Mouse (Mus musculus): ENCODE measurements around the gene Rims1.

The Rims1 gene

GRCm38 (mm10) chr1:22466597-22466996, 339.2 kb downstream of the Rims1 start:
- Histone ChIP-seq H3K27me3 (ENCODE audit: control insufficient read depth, insufficient read depth, low read length, poor library complexity, severe bottlenecking) (no peaks in the 10 kb centered on the region), H3K36me3 (ENCODE audit: control insufficient read depth, insufficient read depth, low read length, poor library complexity, severe bottlenecking) (no peaks in the 10 kb centered on the region)
- no peak for DNase-seq (ENCODE audit: low read depth, low spot score)

- Histone ChIP-seq H3K36me3 (ENCODE audit: control insufficient read depth, insufficient read depth, low read length, poor library complexity, severe bottlenecking) (no peaks in the 10 kb centered on the region), H3K27me3 (ENCODE audit: control insufficient read depth, insufficient read depth, low read length, poor library complexity, severe bottlenecking) (no peaks in the 10 kb centered on the region)
- DNase-seq (ENCODE audit: low read depth, low spot score): no peak
Measured at GRCm38 (mm10) chr1:22424020-22424419, 381.8 kb downstream of the Rims1 start.

- no peak for DNase-seq (ENCODE audit: low read depth, low spot score)
- H3K36me3 ChIP-seq (ENCODE audit: control insufficient read depth, insufficient read depth, low read length, poor library complexity, severe bottlenecking): no peaks in the 10 kb centered on the region
- H3K27me3 ChIP-seq (ENCODE audit: control insufficient read depth, insufficient read depth, low read length, poor library complexity, severe bottlenecking): no peaks in the 10 kb centered on the region
Measured at GRCm38 (mm10) chr1:22422102-22422501, 383.7 kb downstream of the Rims1 start.

GRCm38 (mm10) chr1:22410173-22410572, 395.6 kb downstream of the Rims1 start:
- H3K27me3 ChIP-seq (ENCODE audit: control insufficient read depth, insufficient read depth, low read length, poor library complexity, severe bottlenecking): no peaks in the 10 kb centered on the region
- no peaks in the 10 kb centered on the region for H3K36me3 ChIP-seq (ENCODE audit: control insufficient read depth, insufficient read depth, low read length, poor library complexity, severe bottlenecking)

GRCm38 (mm10) chr1:22386361-22386760, 419.4 kb downstream of the Rims1 start:
- no peaks in the 10 kb centered on the region for H3K36me3 ChIP-seq (ENCODE audit: control insufficient read depth, insufficient read depth, low read length, poor library complexity, severe bottlenecking)
- H3K27me3 ChIP-seq (ENCODE audit: control insufficient read depth, insufficient read depth, low read length, poor library complexity, severe bottlenecking): no peaks in the 10 kb centered on the region
- no peak for DNase-seq (ENCODE audit: low read depth, low spot score)

More at GRCm38 (mm10) chr1:22410173-22410572, 395.6 kb downstream of the Rims1 start:
- no peak for DNase-seq (ENCODE audit: low read depth, low spot score)

- no peaks in the 10 kb centered on the region for H3K27me3 ChIP-seq (ENCODE audit: control insufficient read depth, insufficient read depth, low read length, poor library complexity, severe bottlenecking)
- no peaks in the 10 kb centered on the region for H3K36me3 ChIP-seq (ENCODE audit: control insufficient read depth, insufficient read depth, low read length, poor library complexity, severe bottlenecking)
- DNase-seq (ENCODE audit: low read depth, low spot score): no peak
Measured at GRCm38 (mm10) chr1:22377652-22378051, 428.1 kb downstream of the Rims1 start.

- DNase-seq (ENCODE audit: low read depth, low spot score): no peak
- Histone ChIP-seq H3K36me3 (ENCODE audit: control insufficient read depth, insufficient read depth, low read length, poor library complexity, severe bottlenecking) (no peaks in the 10 kb centered on the region), H3K27me3 (ENCODE audit: control insufficient read depth, insufficient read depth, low read length, poor library complexity, severe bottlenecking) (no peaks in the 10 kb centered on the region)
Measured at GRCm38 (mm10) chr1:22377062-22377461, 428.7 kb downstream of the Rims1 start.

- Histone ChIP-seq H3K27me3 (ENCODE audit: control insufficient read depth, insufficient read depth, low read length, poor library complexity, severe bottlenecking) (no peaks in the 10 kb centered on the region), H3K36me3 (ENCODE audit: control insufficient read depth, insufficient read depth, low read length, poor library complexity, severe bottlenecking) (no peaks in the 10 kb centered on the region)
- DNase-seq (ENCODE audit: low read depth, low spot score): no peak
Measured at GRCm38 (mm10) chr1:22356209-22356608, 449.6 kb downstream of the Rims1 start.

- DNase-seq (ENCODE audit: low read depth, low spot score): no peak
- H3K27me3 ChIP-seq (ENCODE audit: control insufficient read depth, insufficient read depth, low read length, poor library complexity, severe bottlenecking): no peaks in the 10 kb centered on the region
- H3K36me3 ChIP-seq (ENCODE audit: control insufficient read depth, insufficient read depth, low read length, poor library complexity, severe bottlenecking): no peaks in the 10 kb centered on the region
Measured at GRCm38 (mm10) chr1:22353687-22354086, 452.1 kb downstream of the Rims1 start.

GRCm38 (mm10) chr1:22338914-22339313, 466.9 kb downstream of the Rims1 start:
- no peak for DNase-seq (ENCODE audit: low read depth, low spot score)
- no peaks in the 10 kb centered on the region for H3K27me3 ChIP-seq (ENCODE audit: control insufficient read depth, insufficient read depth, low read length, poor library complexity, severe bottlenecking)
- H3K36me3 ChIP-seq (ENCODE audit: control insufficient read depth, insufficient read depth, low read length, poor library complexity, severe bottlenecking): no peaks in the 10 kb centered on the region

GRCm38 (mm10) chr1:22320941-22321676, 484.7 kb downstream of the Rims1 start:
- H3K36me3 ChIP-seq (ENCODE audit: control insufficient read depth, insufficient read depth, low read length, poor library complexity, severe bottlenecking): no peaks in the 10 kb centered on the region
- H3K27me3 ChIP-seq (ENCODE audit: control insufficient read depth, insufficient read depth, low read length, poor library complexity, severe bottlenecking): no peaks in the 10 kb centered on the region
- no peak for DNase-seq (ENCODE audit: low read depth, low spot score)

GRCm38 (mm10) chr1:22315537-22315936, 490.3 kb downstream of the Rims1 start:
- no peak for DNase-seq (ENCODE audit: low read depth, low spot score)
- no peaks in the 10 kb centered on the region for H3K36me3 ChIP-seq (ENCODE audit: control insufficient read depth, insufficient read depth, low read length, poor library complexity, severe bottlenecking)

GRCm38 (mm10) chr1:22311471-22311870, 494.3 kb downstream of the Rims1 start:
- H3K27me3 ChIP-seq (ENCODE audit: control insufficient read depth, insufficient read depth, low read length, poor library complexity, severe bottlenecking): no peaks in the 10 kb centered on the region
- no peak for DNase-seq (ENCODE audit: low read depth, low spot score)
- no peaks in the 10 kb centered on the region for H3K36me3 ChIP-seq (ENCODE audit: control insufficient read depth, insufficient read depth, low read length, poor library complexity, severe bottlenecking)

More at GRCm38 (mm10) chr1:22315537-22315936, 490.3 kb downstream of the Rims1 start:
- H3K27me3 ChIP-seq (ENCODE audit: control insufficient read depth, insufficient read depth, low read length, poor library complexity, severe bottlenecking): no peaks in the 10 kb centered on the region

- Histone ChIP-seq H3K36me3 (ENCODE audit: control insufficient read depth, insufficient read depth, low read length, poor library complexity, severe bottlenecking) (no peaks in the 10 kb centered on the region), H3K27me3 (ENCODE audit: control insufficient read depth, insufficient read depth, low read length, poor library complexity, severe bottlenecking) (no peaks in the 10 kb centered on the region)
- no peak for DNase-seq (ENCODE audit: low read depth, low spot score)
Measured at GRCm38 (mm10) chr1:22306519-22306918, 499.3 kb downstream of the Rims1 start.

- Histone ChIP-seq H3K36me3 (ENCODE audit: control insufficient read depth, insufficient read depth, low read length, poor library complexity, severe bottlenecking) (no peaks in the 10 kb centered on the region), H3K27me3 (ENCODE audit: control insufficient read depth, insufficient read depth, low read length, poor library complexity, severe bottlenecking) (no peaks in the 10 kb centered on the region)
- no peak for DNase-seq (ENCODE audit: low read depth, low spot score)
Measured at GRCm38 (mm10) chr1:22305932-22306331, 499.9 kb downstream of the Rims1 start.

- Histone ChIP-seq H3K27me3 (ENCODE audit: control insufficient read depth, insufficient read depth, low read length, poor library complexity, severe bottlenecking) (no peaks in the 10 kb centered on the region), H3K36me3 (ENCODE audit: control insufficient read depth, insufficient read depth, low read length, poor library complexity, severe bottlenecking) (no peaks in the 10 kb centered on the region)
- DNase-seq (ENCODE audit: low read depth, low spot score): no peak
Measured at GRCm38 (mm10) chr1:22293953-22294352, 511.8 kb downstream of the Rims1 start.
